Mouse (Mus musculus) testis, adult 2 months (tissue): ENCODE results near the gene Fbxo4. TPM values are rescaled to one million over a fixed set of nuclear protein-coding genes. Genes with fewer than 3 reads are reported as not detected.

Source experiments
- H3K27ac ChIP-seq: fragments of 200-500 bp; 2 replicates; pipeline ENCODE4 v1.5.1; 2012; ENCODE audit warnings: low read depth, low read length; ENCODE audit not compliant: control insufficient read depth, insufficient read depth
- H3K27me3 ChIP-seq: fragments of 200-500 bp; 2 replicates; pipeline ENCODE4 v1.6.1; 2012; ENCODE audit warnings: mild to moderate bottlenecking, low read length, moderate library complexity; ENCODE audit not compliant: control insufficient read depth, insufficient read depth
- H3K36me3 ChIP-seq: fragments of 200-500 bp; 2 replicates; pipeline ENCODE4 v1.6.1; 2012; ENCODE audit warnings: mild to moderate bottlenecking, low read length; ENCODE audit not compliant: control insufficient read depth, insufficient read depth
- H3K4me1 ChIP-seq: fragments of 200-500 bp; 2 replicates; pipeline ENCODE4 v1.6.1; 2012; ENCODE audit warnings: low read length; ENCODE audit not compliant: control insufficient read depth, insufficient read depth
- H3K4me3 ChIP-seq: fragments of 200-500 bp; 2 replicates; pipeline ENCODE4 v1.5.1; 2012; ENCODE audit warnings: low read depth, mild to moderate bottlenecking, low read length, moderate library complexity, mixed read lengths; ENCODE audit not compliant: control insufficient read depth
- CTCF ChIP-seq: fragments of 200-500 bp; IDR thresholded peaks from 2 replicates; pipeline ENCODE4 v1.5.1; 2012; ENCODE audit warnings: low read depth, mild to moderate bottlenecking, inconsistent platforms, low read length, moderate library complexity; ENCODE audit not compliant: control insufficient read depth, insufficient read depth, insufficient replicate concordance
- POLR2A ChIP-seq: fragments of 200-500 bp; IDR thresholded peaks from 2 replicates; pipeline ENCODE4 v1.6.1; 2012; ENCODE audit warnings: low read depth, mild to moderate bottlenecking, inconsistent platforms, low read length, moderate library complexity; ENCODE audit not compliant: control insufficient read depth
- polyA plus RNA-seq: library from polyadenylated mRNA; depleted of rRNA; stranded (reverse); fragments of >200 nt; gene quantifications from 2 replicates; pipeline ENCODE4 v1.2.3, GENCODE M21; 2012

Gene Fbxo4
- polyA plus RNA-seq, 1 experiment = 8.9 TPM

DNA sequence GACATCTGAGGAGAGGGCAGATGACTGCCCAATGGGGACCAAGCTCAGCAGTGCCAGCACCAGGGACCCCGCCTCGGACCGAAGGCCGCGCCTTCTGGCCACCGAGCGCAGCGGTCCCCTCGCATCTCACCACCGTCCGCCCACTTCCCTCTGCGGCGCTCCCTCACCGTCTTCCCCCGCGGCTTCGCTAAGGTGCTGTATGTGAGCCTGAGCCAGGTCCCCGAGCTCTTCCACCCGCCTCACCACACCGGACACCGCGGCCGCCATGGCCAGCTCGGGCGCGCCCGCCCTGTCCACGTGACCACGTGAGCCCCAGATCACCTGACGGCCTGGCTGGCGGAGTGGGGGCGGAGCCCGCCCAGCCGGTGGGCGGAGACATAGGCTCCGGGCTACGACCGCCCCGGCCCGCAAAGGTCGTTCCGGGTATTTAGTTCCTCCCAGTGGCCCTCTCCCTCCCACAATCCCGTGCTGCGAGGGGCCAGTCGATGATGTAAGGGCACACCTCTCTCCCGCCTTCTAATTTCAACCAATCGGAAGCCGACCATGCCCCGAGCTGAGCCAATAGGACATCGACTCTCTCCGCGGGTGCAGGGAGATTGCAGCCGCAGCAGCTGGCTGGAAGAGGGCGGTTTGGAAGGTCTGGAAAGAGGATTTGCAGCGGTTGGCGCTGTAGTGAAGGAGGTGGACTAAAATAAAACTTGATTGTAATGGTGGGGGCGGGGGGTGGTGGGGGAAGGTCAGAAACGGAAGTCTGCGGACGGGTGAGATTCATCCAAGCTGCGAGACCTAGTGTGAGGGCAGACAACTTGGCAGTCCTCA lies 16.3 kb upstream of the Fbxo4 start, which contains the start of gene AW549877:
Gene AW549877 (minus strand): TSS at position 297 of the 819 bp plus-strand sequence.
- Histone ChIP-seq H3K4me3 (peak within 1 kb of the TSS; percentile 94), H3K27ac (peak within 1 kb of the TSS; percentile 98), H3K27me3 (no peaks in the 10 kb centered on the region), H3K4me1 (no peaks in the 10 kb centered on the region), H3K36me3 (no peaks in the 10 kb centered on the region; the same call in 1 of the 2 replicates)
- TF ChIP-seq POLR2A (peak; percentile 97), CTCF (no peak)

DNA sequence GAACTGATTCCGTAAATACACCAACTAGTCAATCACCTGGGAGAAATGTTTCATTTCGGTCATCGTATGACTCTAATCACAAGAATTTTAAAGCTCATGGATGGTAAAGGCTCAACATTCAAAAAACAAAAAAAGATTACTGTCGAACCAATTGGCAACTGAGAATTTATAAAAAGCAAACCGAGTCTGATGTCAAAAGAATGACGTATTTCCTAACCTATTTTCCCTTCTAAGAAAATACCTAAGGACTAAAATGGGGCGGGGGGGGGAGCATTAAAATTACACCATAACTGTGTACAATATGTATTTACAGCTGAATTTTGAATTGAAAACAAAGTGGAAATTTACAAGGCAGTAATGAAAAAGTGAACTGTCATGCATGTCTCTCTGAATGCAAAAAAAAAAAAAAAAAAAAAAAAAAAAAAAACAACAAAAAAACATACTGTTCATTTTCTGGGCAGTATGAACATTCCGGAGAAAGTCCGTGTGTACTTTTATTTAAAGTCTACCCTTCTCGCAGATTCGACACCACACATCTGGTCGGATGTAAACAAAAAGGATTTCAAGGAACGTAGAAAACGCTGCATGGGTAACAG lies 15.6 kb upstream of the Fbxo4 start:
- Histone ChIP-seq H3K27me3 (no peaks in the 10 kb centered on the region), H3K36me3 (no peaks in the 10 kb centered on the region; the same call in 1 of the 2 replicates), H3K4me1 (no peaks in the 10 kb centered on the region), H3K4me3 (peak overlapping the region; percentile 94), H3K27ac (peak overlapping the region; percentile 95)
- TF ChIP-seq POLR2A (no peak), CTCF (no peak)

DNA sequence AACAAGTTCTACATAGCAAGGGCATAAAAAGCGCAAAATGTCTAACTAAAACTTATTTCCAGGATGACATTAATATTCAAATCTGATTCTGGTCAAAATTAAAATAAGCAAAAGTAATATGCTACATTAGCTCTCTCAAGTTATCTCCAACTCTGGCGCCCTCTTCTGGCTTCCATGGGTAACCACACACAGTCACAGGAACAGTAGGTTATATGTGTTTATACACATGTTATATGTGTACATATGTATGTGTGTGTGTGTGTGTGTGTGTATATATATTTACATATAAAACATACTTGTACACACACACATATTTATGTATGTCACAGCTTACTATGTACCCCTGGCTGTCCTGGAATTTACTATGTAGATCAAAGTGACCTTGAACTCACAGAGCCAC lies 8.6 kb upstream of the Fbxo4 start:
- H3K36me3 ChIP-seq = peaks cover 1% of the 10 kb centered on the region
- TF ChIP-seq POLR2A (no peak), CTCF (no peak)
- H3K4me1 ChIP-seq = no peaks in the 10 kb centered on the region
- no peak overlapping the region for H3K4me3 ChIP-seq
- no peaks in the 10 kb centered on the region for H3K27me3 ChIP-seq
- H3K27ac ChIP-seq = no peak overlapping the region

DNA sequence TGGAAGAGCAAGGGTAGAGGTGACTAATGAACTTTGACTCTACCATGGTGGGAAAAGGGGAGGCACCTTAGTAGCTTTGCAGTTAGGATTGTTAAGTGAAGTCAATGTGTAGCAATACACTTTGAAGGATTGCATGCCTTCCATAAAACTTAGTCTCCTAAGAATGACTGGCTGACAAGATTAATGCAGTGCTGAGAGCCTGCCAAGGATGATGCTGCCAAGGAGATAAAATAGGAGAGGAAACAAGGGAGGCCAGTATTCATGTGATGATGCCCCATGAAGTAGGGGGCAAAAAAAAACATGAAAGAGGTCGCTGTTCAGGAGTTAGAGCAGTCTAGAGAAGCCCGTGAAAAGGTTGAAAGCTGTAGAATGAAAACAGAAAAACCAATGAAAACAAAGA lies 5.5 kb upstream of the Fbxo4 start:
- Histone ChIP-seq H3K4me1 (no peaks in the 10 kb centered on the region), H3K36me3 (peaks cover 1% of the 10 kb centered on the region), H3K27ac (no peak overlapping the region), H3K27me3 (no peaks in the 10 kb centered on the region), H3K4me3 (no peak overlapping the region)
- TF ChIP-seq CTCF (no peak), POLR2A (no peak)

DNA sequence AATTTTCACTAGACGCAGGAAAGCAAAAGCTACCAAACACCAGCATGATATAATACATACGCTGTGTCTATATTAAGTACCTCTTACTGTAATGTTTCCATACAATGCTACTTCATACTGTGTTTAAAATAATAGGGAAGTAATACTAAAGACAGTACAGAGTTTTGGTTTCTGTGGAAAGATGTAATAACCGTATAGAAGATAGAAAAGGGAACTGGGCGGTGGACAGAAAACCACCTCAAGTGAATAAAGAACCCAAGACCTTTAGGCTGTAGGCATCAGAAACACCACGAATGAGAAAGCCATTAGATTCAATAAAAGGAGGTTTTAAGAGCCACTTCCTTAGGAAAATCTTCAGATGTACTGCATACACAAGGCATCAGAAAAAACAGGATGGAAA lies 3.4 kb upstream of the Fbxo4 start:
- Histone ChIP-seq H3K27me3 (no peaks in the 10 kb centered on the region), H3K36me3 (no peaks in the 10 kb centered on the region; the same call in 1 of the 2 replicates), H3K27ac (no peak overlapping the region), H3K4me1 (no peaks in the 10 kb centered on the region), H3K4me3 (no peak overlapping the region)
- no peak for TF ChIP-seq CTCF
- no peak for TF ChIP-seq POLR2A

DNA sequence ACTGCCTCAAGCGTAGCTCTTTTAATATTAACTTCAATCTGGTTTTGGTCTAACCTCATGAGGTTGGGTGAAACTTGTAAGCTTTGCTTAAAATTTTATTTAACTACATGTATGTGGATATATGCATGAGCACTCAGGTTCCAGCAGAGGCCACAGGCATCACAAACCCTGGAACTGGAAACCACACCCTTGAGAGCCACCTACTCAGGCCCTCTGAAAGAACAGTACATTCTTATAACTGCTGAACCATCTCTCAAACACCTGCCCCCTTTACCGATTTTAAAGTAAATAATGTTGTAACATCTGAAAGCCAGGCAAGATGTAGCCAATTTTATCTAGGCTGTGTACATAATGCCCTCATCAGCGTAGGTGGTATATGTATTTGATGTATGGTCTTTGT lies 498 bp upstream of the Fbxo4 start:
- Histone ChIP-seq H3K27ac (no peak overlapping the region; the same call in 1 of the 2 replicates), H3K4me1 (no peaks in the 10 kb centered on the region), H3K27me3 (no peaks in the 10 kb centered on the region), H3K36me3 (no peaks in the 10 kb centered on the region), H3K4me3 (no peak overlapping the region)
- TF ChIP-seq POLR2A (no peak), CTCF (no peak)

DNA sequence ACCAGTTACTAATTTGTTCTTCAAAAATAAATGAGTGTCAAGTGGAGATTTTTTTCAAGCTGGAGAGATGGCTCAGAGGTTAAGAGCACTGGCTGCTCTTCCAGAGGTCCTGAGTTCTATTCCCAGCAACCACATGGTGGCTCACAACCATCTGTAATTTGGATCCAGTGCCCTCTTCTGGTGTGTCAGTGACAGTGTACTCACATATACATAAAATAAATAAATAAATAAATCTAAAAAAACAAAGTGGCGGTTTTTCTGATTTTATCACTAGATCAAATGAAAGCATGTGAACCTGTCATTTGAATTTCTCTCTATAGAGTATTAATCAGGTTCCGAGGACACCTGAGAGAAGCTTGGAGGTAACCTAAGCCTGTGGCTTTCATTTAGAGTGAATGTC lies 1.1 kb downstream of the Fbxo4 start:
- Histone ChIP-seq H3K36me3 (no peaks in the 10 kb centered on the region), H3K27ac (no peak overlapping the region), H3K4me1 (no peaks in the 10 kb centered on the region), H3K27me3 (no peaks in the 10 kb centered on the region), H3K4me3 (no peak overlapping the region)
- no peak for TF ChIP-seq CTCF
- TF ChIP-seq POLR2A = no peak
